Mouse (Mus musculus) MEL (cell line): ENCODE measurements at regions not wholly inside any gene's neighbourhood (a gene's known extent, or its start where the extent isn't known, plus 50 kb on each side); places are given as distances from the start of the nearest gene placed in this dataset.

Experiments
- DNase-seq: peaks from one replicate; pipeline ENCODE4 v3.0.0; 2011; ENCODE audit warnings: low read depth, low spot score
- H3K27ac ChIP-seq: 2 replicates; pipeline ENCODE4 v1.5.1; 2012; ENCODE audit warnings: low read depth, mild to moderate bottlenecking, control low read depth, low read length, moderate library complexity; ENCODE audit not compliant: control insufficient read depth
- H3K27me3 ChIP-seq, 2 experiments: fragments of 150-350 bp in 1 of 2; sonication (generic) in 1 of 2; 2 replicates each; pipeline ENCODE4 v1.6.1; 2012; ENCODE audit warnings: low read length in 2 of 2, mild to moderate bottlenecking in 2 of 2, improper control_type of control experiment in 1 of 2, moderate library complexity in 1 of 2; ENCODE audit not compliant: insufficient read depth in 2 of 2, control insufficient read depth in 1 of 2
- H3K36me3 ChIP-seq, 2 experiments: 2 replicates each; pipeline ENCODE4 v1.6.1; 2012 to 2014; ENCODE audit warnings: low read length in 2 of 2, improper control_type of control experiment in 1 of 2, inconsistent platforms in 1 of 2, mild to moderate bottlenecking in 1 of 2; ENCODE audit not compliant: insufficient read depth in 2 of 2, control insufficient read depth in 1 of 2
- H3K4me1 ChIP-seq, 2 experiments: fragments of 150-350 bp in 1 of 2; sonication (generic) in 1 of 2; 2 replicates each; pipeline ENCODE4 v1.6.1; 2012; ENCODE audit warnings: low read length in 2 of 2, improper control_type of control experiment in 1 of 2, mild to moderate bottlenecking in 1 of 2; ENCODE audit not compliant: insufficient read depth in 2 of 2, control insufficient read depth in 1 of 2
- H3K4me3 ChIP-seq, 2 experiments: fragments of 150-350 bp in 1 of 2; sonication (generic) in 1 of 2; 2 replicates each; pipeline ENCODE4 v1.5.1; 2012; ENCODE audit warnings: low read depth in 2 of 2, low read length in 2 of 2, mild to moderate bottlenecking in 2 of 2, moderate library complexity in 2 of 2, control low read depth in 1 of 2, improper control_type of control experiment in 1 of 2; ENCODE audit not compliant: control insufficient read depth in 1 of 2, insufficient read depth in 1 of 2
- H3K79me2 ChIP-seq: 2 replicates; pipeline ENCODE4 v1.6.1; 2012; ENCODE audit warnings: mild to moderate bottlenecking, low read length, moderate library complexity; ENCODE audit not compliant: control insufficient read depth, poor library complexity, insufficient read depth
- H3K9ac ChIP-seq: 2 replicates; pipeline ENCODE4 v1.6.1; 2012; ENCODE audit warnings: low read depth, mild to moderate bottlenecking, control low read depth, low read length, moderate library complexity; ENCODE audit not compliant: control insufficient read depth, poor library complexity, severe bottlenecking
- H3K9me3 ChIP-seq: fragments of 150-350 bp; sonication (generic); replicated peaks from 2 replicates; pipeline ENCODE4 v1.6.1; 2012; ENCODE audit warnings: mild to moderate bottlenecking, low read length, improper control_type of control experiment, moderate library complexity; ENCODE audit not compliant: insufficient read depth
- BHLHE40 ChIP-seq: IDR thresholded peaks from 2 replicates; pipeline ENCODE4 v1.6.1; 2012; ENCODE audit warnings: low read depth, mild to moderate bottlenecking, inconsistent platforms, low read length, improper control_type of control experiment, borderline replicate concordance
- CHD2 ChIP-seq: IDR thresholded peaks from 2 replicates; pipeline ENCODE4 v1.6.1; 2011; ENCODE audit warnings: low read length, improper control_type of control experiment
- ELF1 ChIP-seq: IDR thresholded peaks from 2 replicates; pipeline ENCODE4 v1.6.1; 2014; ENCODE audit warnings: low read depth, mild to moderate bottlenecking, inconsistent platforms, low read length, improper control_type of control experiment, moderate library complexity
- EP300 ChIP-seq, 2 experiments: IDR thresholded peaks; 2 replicates each; pipeline ENCODE4 v1.6.1; 2011; ENCODE audit warnings: improper control_type of control experiment in 2 of 2, low read length in 2 of 2, low read depth in 1 of 2, mild to moderate bottlenecking in 1 of 2
- JUND ChIP-seq: IDR thresholded peaks from 2 replicates; pipeline ENCODE4 v1.6.1; 2011; ENCODE audit warnings: low read depth, mild to moderate bottlenecking, improper control_type of control experiment, low read length
- MAFK ChIP-seq: IDR thresholded peaks from 2 replicates; pipeline ENCODE4 v1.6.1; 2011; ENCODE audit warnings: low read depth, mild to moderate bottlenecking, low read length, improper control_type of control experiment, borderline replicate concordance
- MAZ ChIP-seq: IDR thresholded peaks from 2 replicates; pipeline ENCODE4 v1.6.1; 2012; ENCODE audit warnings: low read depth, mild to moderate bottlenecking, inconsistent platforms, low read length, improper control_type of control experiment
- MEF2A ChIP-seq: IDR thresholded peaks from 2 replicates; pipeline ENCODE4 v1.6.1; 2014; ENCODE audit warnings: low read depth, mild to moderate bottlenecking, inconsistent platforms, low read length, improper control_type of control experiment; ENCODE audit not compliant: poor library complexity, insufficient replicate concordance, severe bottlenecking; ENCODE audit errors: extremely low read depth
- MYC ChIP-seq: IDR thresholded peaks from 2 replicates; pipeline ENCODE4 v1.6.1; 2011; ENCODE audit warnings: low read depth, mild to moderate bottlenecking, low read length, improper control_type of control experiment, moderate library complexity
- NRF1 ChIP-seq: IDR thresholded peaks from 2 replicates; pipeline ENCODE4 v1.6.1; 2014; ENCODE audit warnings: low read depth, mild to moderate bottlenecking, inconsistent platforms, low read length, improper control_type of control experiment, moderate library complexity; ENCODE audit not compliant: poor library complexity, insufficient read depth, severe bottlenecking
- POLR2AphosphoS5 ChIP-seq: IDR thresholded peaks from 2 replicates; pipeline ENCODE4 v1.6.1; 2012; ENCODE audit warnings: low read depth, borderline replicate concordance, mild to moderate bottlenecking, inconsistent platforms, low read length, moderate library complexity, mixed read lengths

DNA sequence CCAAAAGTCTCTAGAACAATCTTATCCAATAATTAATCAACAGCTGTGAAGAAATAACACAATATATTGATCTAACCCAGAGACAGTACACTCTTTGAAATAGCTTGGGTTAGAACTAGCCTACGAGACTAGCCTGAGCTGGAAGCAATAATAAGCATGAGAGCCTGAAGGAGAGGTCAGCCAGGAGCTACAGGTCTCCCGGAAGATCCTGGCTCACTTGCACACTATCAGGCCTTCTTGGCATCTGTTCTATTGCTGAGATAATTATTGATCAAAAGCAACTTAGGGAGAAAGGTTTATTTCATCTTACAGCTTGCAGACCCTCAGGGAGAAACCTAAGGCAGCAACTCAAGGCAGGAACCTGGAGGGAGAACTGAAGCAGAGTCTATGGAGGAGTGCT lies 64.0 kb upstream of the Hes1 start:
- Histone ChIP-seq H3K9ac (no peak overlapping the region), H3K79me2 (no peaks in the 10 kb centered on the region), H3K4me3 (no peak overlapping the region), H3K9me3 (no peaks in the 10 kb centered on the region), H3K27me3 (peaks cover 13 to 15% of the 10 kb centered on the region in 2 experiments), H3K27ac (no peak overlapping the region), H3K4me1 (no peaks in the 10 kb centered on the region), H3K36me3 (no peaks in the 10 kb centered on the region)
- no peak for TF ChIP-seq MYC
- no peak for TF ChIP-seq EP300 (IDR thresholded peaks at IDR 0.05; ENCODE audit: low read depth in 1 of 2, low read length in 2 of 2)
- no peak for TF ChIP-seq MAZ
- no peak for TF ChIP-seq JUND
- TF ChIP-seq POLR2AphosphoS5, result no peak
- TF ChIP-seq MEF2A, result no peak
- TF ChIP-seq MAFK, result no peak
- DNase-seq, result no peak

DNA sequence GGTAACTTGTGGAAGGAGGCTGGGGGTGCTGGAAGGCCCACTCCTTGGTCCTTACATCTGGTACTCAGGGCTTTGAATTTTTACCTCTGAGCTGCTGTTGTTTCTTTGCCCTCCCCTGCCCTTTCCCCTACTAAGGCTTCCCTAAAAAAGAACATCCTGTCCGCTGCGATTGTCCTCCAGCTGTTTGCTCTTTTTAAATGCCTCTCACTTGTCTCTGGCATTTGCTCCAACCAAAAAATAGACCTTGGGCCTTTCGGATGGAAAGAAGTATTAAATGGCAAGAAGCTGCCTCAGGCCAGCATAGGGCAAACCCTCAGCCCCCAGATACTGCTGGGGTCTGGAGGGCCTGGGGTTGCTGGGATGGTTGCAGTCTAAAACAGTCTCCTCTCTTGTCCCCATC lies 59.1 kb upstream of the Hes1 start:
- no peaks in the 10 kb centered on the region for H3K36me3 ChIP-seq
- no peak for DNase-seq
- no peak overlapping the region for H3K27ac ChIP-seq
- no peaks in the 10 kb centered on the region; the same call in 1 of the 2 replicates for H3K79me2 ChIP-seq
- no peaks in the 10 kb centered on the region for H3K9me3 ChIP-seq
- H3K27me3 ChIP-seq, result peaks cover 6 to 33% of the 10 kb centered on the region in 2 experiments
- TF ChIP-seq JUND, result no peak
- no peak for TF ChIP-seq ELF1
- no peak for TF ChIP-seq CHD2
- H3K9ac ChIP-seq, result no peak overlapping the region
- no peaks in the 10 kb centered on the region for H3K4me1 ChIP-seq
- H3K4me3 ChIP-seq, result no peak overlapping the region

DNA sequence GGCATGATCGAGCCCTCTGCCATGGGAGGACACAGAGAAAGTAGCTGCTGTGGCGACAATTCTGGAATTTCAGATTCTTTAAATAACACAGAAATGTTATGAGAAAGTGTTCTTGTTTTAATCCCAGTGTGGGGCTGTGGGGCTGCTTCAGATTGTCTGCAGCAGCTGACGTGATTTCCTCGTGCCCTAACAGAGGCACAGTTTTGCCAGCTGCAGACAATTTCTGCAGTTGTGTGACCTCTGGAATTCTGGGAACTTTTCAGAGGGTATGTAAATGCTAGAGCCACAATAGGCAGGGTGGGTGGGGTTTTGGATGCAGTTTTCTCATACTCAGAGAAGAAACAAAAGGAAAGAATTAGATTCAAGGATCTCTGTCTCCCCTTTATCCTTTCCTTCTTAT lies 57.4 kb upstream of the Hes1 start:
- no peaks in the 10 kb centered on the region for H3K4me1 ChIP-seq
- H3K27me3 ChIP-seq, result peaks cover 4 to 33% of the 10 kb centered on the region in 2 experiments
- no peak for DNase-seq
- no peak overlapping the region for H3K4me3 ChIP-seq
- no peak overlapping the region for H3K9ac ChIP-seq
- H3K36me3 ChIP-seq, result no peaks in the 10 kb centered on the region
- H3K9me3 ChIP-seq, result no peaks in the 10 kb centered on the region
- no peak overlapping the region for H3K27ac ChIP-seq
- no peaks in the 10 kb centered on the region; the same call in 1 of the 2 replicates for H3K79me2 ChIP-seq
- TF ChIP-seq NRF1 (no peak), BHLHE40 (no peak)
- TF ChIP-seq, all 39 proteins: peak for 0
